Mouse (Mus musculus) testis, postnatal 14 days (tissue): ENCODE results near the gene Nckap1l.

Experiments
- DNase-seq: peaks from one replicate; pipeline ENCODE4 v3.0.0; 2021; ENCODE audit warnings: low spot score

Gene Nckap1l

GRCm38 (mm10) chr15:103501186-103501585 is 47.6 kb downstream of the Nckap1l start:
- no peak for DNase-seq

GRCm38 (mm10) chr15:103502435-103503250 is 49.0 kb downstream of the Nckap1l start, which contains the start of gene Pde1b:
Gene Pde1b, plus strand, starts transcription at chr15:103503034.
- peak; percentile 38 for DNase-seq

- DNase-seq = no peak
Measured at GRCm38 (mm10) chr15:103503251-103503600, 49.6 kb downstream of the Nckap1l start.

- no peak for DNase-seq
Measured at GRCm38 (mm10) chr15:103503660-103504059, 50.1 kb downstream of the Nckap1l start.

- DNase-seq = no peak
Measured at GRCm38 (mm10) chr15:103509317-103509716, 55.7 kb downstream of the Nckap1l start.

- no peak for DNase-seq
Measured at GRCm38 (mm10) chr15:103511652-103512051, 58.1 kb downstream of the Nckap1l start.

- DNase-seq = no peak
Measured at GRCm38 (mm10) chr15:103513621-103514031, 60.0 kb downstream of the Nckap1l start.

GRCm38 (mm10) chr15:103514119-103514518 is 60.5 kb downstream of the Nckap1l start:
- peak; percentile 74 for DNase-seq

- no peak for DNase-seq
Measured at GRCm38 (mm10) chr15:103514914-103515313, 61.3 kb downstream of the Nckap1l start.

GRCm38 (mm10) chr15:103518600-103519385 is 65.2 kb downstream of the Nckap1l start:
- DNase-seq = no peak

- no peak for DNase-seq
Measured at GRCm38 (mm10) chr15:103519386-103520378, 66.1 kb downstream of the Nckap1l start.

- DNase-seq = no peak
Measured at GRCm38 (mm10) chr15:103522458-103523099, 69.0 kb downstream of the Nckap1l start.

GRCm38 (mm10) chr15:103523156-103523555 is 69.6 kb downstream of the Nckap1l start:
- DNase-seq = no peak

- peak; percentile 25 for DNase-seq
Measured at GRCm38 (mm10) chr15:103530372-103530771, 76.8 kb downstream of the Nckap1l start.

- DNase-seq = no peak
Measured at GRCm38 (mm10) chr15:103534054-103534620, 80.5 kb downstream of the Nckap1l start.

GRCm38 (mm10) chr15:103535030-103535429 is 81.4 kb downstream of the Nckap1l start:
- no peak for DNase-seq

GRCm38 (mm10) chr15:103535786-103536185 is 82.2 kb downstream of the Nckap1l start:
- no peak for DNase-seq

GRCm38 (mm10) chr15:103536456-103536855 is 82.9 kb downstream of the Nckap1l start:
- DNase-seq = no peak

- DNase-seq = no peak
Measured at GRCm38 (mm10) chr15:103537011-103537821, 83.6 kb downstream of the Nckap1l start.

- no peak for DNase-seq
Measured at GRCm38 (mm10) chr15:103537822-103538213, 84.2 kb downstream of the Nckap1l start, which contains the start of gene Ppp1r1a. Gene Ppp1r1a, minus strand, starts transcription at chr15:103538003.
